Mouse (Mus musculus) mature B cell (primary cell): Measurements from ENCODE around the gene Myo18b.

Source experiments
- in situ Hi-C: fragments of 300-500 bp; cut with MboI; formaldehyde crosslinking; loops from 2 replicates; pipeline ENCODE4 v1.14.3; 2019

The Myo18b gene

GRCm38 (mm10) chr5:112748001-112748719, 148.0 kb downstream of the Myo18b start:
- in situ Hi-C loops, result no loop called here

- in situ Hi-C loops, result no loop called here
Observed at GRCm38 (mm10) chr5:112747306-112747930, 148.7 kb downstream of the Myo18b start.

- in situ Hi-C loops, result no loop called here
Observed at GRCm38 (mm10) chr5:112745176-112745575, 151.0 kb downstream of the Myo18b start.

- in situ Hi-C loops, result no loop called here
Observed at GRCm38 (mm10) chr5:112744571-112744970, 151.6 kb downstream of the Myo18b start.

- in situ Hi-C loops, result no loop called here
Observed at GRCm38 (mm10) chr5:112743121-112743520, 153.0 kb downstream of the Myo18b start.

GRCm38 (mm10) chr5:112740651-112741050, 155.5 kb downstream of the Myo18b start:
- in situ Hi-C loops, result no loop called here

- in situ Hi-C loops, result no loop called here
Observed at GRCm38 (mm10) chr5:112735040-112735439, 161.1 kb downstream of the Myo18b start.

GRCm38 (mm10) chr5:112730604-112731003, 165.6 kb downstream of the Myo18b start:
- in situ Hi-C loops, result no loop called here

- in situ Hi-C loops, result no loop called here
Observed at GRCm38 (mm10) chr5:112728432-112728831, 167.7 kb downstream of the Myo18b start.

GRCm38 (mm10) chr5:112718655-112719306, 177.4 kb downstream of the Myo18b start:
- in situ Hi-C loops, result no loop called here

- in situ Hi-C loops, result no loop called here
Observed at GRCm38 (mm10) chr5:112714679-112715446, 181.3 kb downstream of the Myo18b start.

- in situ Hi-C loops, result no loop called here
Observed at GRCm38 (mm10) chr5:112709831-112710230, 186.3 kb downstream of the Myo18b start.

- in situ Hi-C loops, result no loop called here
Observed at GRCm38 (mm10) chr5:112708441-112708840, 187.7 kb downstream of the Myo18b start.

- in situ Hi-C loops, result no loop called here
Observed at GRCm38 (mm10) chr5:112707478-112707877, 188.7 kb downstream of the Myo18b start.

- in situ Hi-C loops, result no loop called here
Observed at GRCm38 (mm10) chr5:112700794-112701193, 195.4 kb downstream of the Myo18b start.

- in situ Hi-C loops, result no loop called here
Observed at GRCm38 (mm10) chr5:112696683-112697082, 199.5 kb downstream of the Myo18b start.

- in situ Hi-C loops, result no loop called here
Observed at GRCm38 (mm10) chr5:112695254-112695711, 200.9 kb downstream of the Myo18b start.

GRCm38 (mm10) chr5:112693286-112693849, 202.8 kb downstream of the Myo18b start:
- in situ Hi-C loops, result no loop called here

GRCm38 (mm10) chr5:112687100-112687818, 208.9 kb downstream of the Myo18b start:
- in situ Hi-C loops, result no loop called here

- in situ Hi-C loops, result no loop called here
Observed at GRCm38 (mm10) chr5:112686309-112687099, 209.7 kb downstream of the Myo18b start.
